Mouse (Mus musculus) liver, adult 2 months (tissue): ENCODE measurements around the gene Prdx5.

ENCODE experiments used
- CTCF ChIP-seq: fragments of 200-500 bp; IDR thresholded peaks from 2 replicates; pipeline ENCODE4 v1.5.1; 2011; ENCODE audit warnings: low read depth, low read length, control low read depth
- POLR2A ChIP-seq: fragments of 200-500 bp; IDR thresholded peaks from 2 replicates; pipeline ENCODE4 v1.6.1; 2011; ENCODE audit warnings: low read length, control low read depth; ENCODE audit not compliant: insufficient read depth; ENCODE audit errors: extremely low read depth

DNA sequence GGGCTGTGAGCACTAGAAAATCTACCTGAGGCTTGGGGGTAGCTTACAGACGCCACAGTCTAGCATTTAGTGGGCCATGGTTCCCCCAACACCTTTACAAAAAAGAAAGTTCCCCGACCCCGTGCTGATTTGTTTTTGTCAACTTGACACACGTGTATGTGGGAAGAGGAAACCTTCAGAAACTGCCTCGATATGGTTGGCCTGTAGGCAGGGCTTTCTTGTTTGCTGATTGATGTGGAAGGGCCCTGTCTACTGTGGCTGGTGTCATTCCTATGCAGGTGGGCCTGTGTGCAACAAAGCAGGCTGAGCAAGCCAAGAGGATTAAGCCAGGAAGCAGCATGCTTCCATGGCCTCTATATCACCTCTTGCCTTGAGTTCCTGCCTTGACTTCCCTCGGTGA is 3.1 kb upstream of the Prdx5 start:
- TF ChIP-seq CTCF (no peak), POLR2A (no peak)
